Mouse (Mus musculus) midbrain, embryonic 11.5 days (tissue): ENCODE measurements around the gene Gm13279. TPM values are rescaled to one million over a fixed set of nuclear protein-coding genes. Genes with fewer than 3 reads are reported as not detected.
"Not testable (repeated sequence)": the region's sequence is repeated elsewhere in the genome, so short reads cannot be mapped to it uniquely, and the experiment has no call there.

Source experiments
- ATAC-seq: fragments of 200-750 bp; cut with Nextera tagmentation; 2 replicates; pipeline ENCODE4 v1.8.0; 2017; ENCODE audit warnings: moderate TSS enrichment, moderate library complexity; ENCODE audit not compliant: low FRiP score
- DNase-seq: peaks from one replicate; pipeline ENCODE4 v3.0.0; 2015; ENCODE audit warnings: low spot score; ENCODE audit errors: missing footprints
- H3K27ac ChIP-seq: fragments of 300-500 bp; sonication (generic); 2 replicates; pipeline ENCODE4 v1.5.1; 2014; ENCODE audit warnings: low read depth, low read length
- H3K27me3 ChIP-seq: fragments of 300-500 bp; sonication (generic); 2 replicates; pipeline ENCODE4 v1.6.1; 2014; ENCODE audit warnings: mild to moderate bottlenecking, low read length, moderate library complexity, mixed read lengths; ENCODE audit not compliant: control insufficient read depth, insufficient read depth
- H3K36me3 ChIP-seq: fragments of 300-500 bp; sonication (generic); 2 replicates; pipeline ENCODE4 v1.6.1; 2014; ENCODE audit warnings: mild to moderate bottlenecking, low read length, moderate library complexity, mixed read lengths; ENCODE audit not compliant: control insufficient read depth, insufficient read depth
- H3K4me1 ChIP-seq: fragments of 300-500 bp; sonication (generic); 2 replicates; pipeline ENCODE4 v1.6.1; 2014; ENCODE audit warnings: low read length; ENCODE audit not compliant: control insufficient read depth, insufficient read depth
- H3K4me2 ChIP-seq: fragments of 300-500 bp; sonication (generic); 2 replicates; pipeline ENCODE4 v1.6.1; 2014; ENCODE audit warnings: mild to moderate bottlenecking, moderate library complexity
- H3K4me3 ChIP-seq: fragments of 300-500 bp; sonication (generic); 2 replicates; pipeline ENCODE4 v1.5.1; 2014; ENCODE audit warnings: low read depth, low read length
- H3K9ac ChIP-seq: fragments of 300-500 bp; sonication (generic); 2 replicates; pipeline ENCODE4 v1.6.1; 2014; ENCODE audit warnings: low read length
- H3K9me3 ChIP-seq: fragments of 300-500 bp; sonication (generic); 2 replicates; pipeline ENCODE4 v1.6.1; 2016; ENCODE audit warnings: low read length; ENCODE audit not compliant: control insufficient read depth
- WGBS: fragments of 180-500 bp; shearing (Covaris S2); extraction: QIAGEN DNeasy Blood & Tissue Kit; methylation state at CpG from one replicate; pipeline ENCODE4 v1.1.7; 2014; 5-methylcytosine and 5-hydroxymethylcytosine counted together
- polyA plus RNA-seq: library from polyadenylated mRNA; unstranded; fragments of >200 nt; fragmentation: Nextera tagmentation; extraction: Ambion mirVana; gene quantifications from 2 replicates; pipeline ENCODE4 v1.2.1, GENCODE M21; 2014

Gm13279 gene
- polyA plus RNA-seq, 1 experiment from 2014 or later, result not detected

DNA sequence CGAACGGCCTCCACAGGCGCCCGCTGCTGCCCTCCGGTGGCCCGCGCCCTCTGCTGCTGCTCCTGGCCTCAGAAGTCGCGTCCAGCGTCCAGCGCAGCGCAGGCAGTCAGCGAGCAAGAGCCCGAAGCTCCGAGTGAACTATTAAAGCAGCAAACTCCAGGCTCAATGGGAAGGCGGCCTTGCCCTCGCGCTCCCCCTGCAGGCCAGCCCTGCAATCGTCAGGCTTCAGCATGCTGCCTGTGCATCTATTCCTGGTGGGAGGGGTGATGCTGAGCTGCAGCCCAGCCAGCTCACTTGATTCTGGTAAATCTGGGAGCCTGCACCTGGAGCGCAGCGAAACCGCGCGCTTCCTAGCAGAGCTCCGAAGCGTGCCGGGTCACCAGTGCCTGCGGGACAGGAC, 8.8 kb upstream of the Gm13279 start, which contains the start of gene Gm13277:
TSS of gene Gm13277 (plus strand) at position 231 of the 400 bp plus-strand sequence.
- 0% methylated on average over 1 of the region's 28 CpGs for WGBS
- ATAC-seq, DNase-seq, H3K27ac ChIP-seq, H3K27me3 ChIP-seq, H3K9me3 ChIP-seq, H3K4me1 ChIP-seq, H3K9ac ChIP-seq, H3K4me3 ChIP-seq, H3K4me2 ChIP-seq, H3K36me3 ChIP-seq: not testable (repeated sequence)

DNA sequence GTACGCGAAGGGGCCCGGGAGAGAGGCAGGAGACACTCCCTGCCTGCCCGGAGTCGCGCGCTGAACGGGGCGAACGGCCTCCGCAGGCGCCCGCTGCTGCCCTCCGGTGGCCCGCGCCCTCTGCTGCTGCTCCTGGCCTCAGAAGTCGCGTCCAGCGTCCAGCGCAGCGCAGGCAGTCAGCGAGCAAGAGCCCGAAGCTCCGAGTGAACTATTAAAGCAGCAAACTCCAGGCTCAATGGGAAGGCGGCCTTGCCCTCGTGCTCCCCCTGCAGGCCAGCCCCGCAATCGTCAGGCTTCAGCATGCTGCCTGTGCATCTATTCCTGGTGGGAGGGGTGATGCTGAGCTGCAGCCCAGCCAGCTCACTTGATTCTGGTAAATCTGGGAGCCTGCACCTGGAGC, 5.9 kb upstream of the Gm13279 start, which contains the start of gene Gm13278:
TSS of gene Gm13278 (plus strand) at position 301 of the 400 bp plus-strand sequence.
- H3K9ac ChIP-seq, H3K4me1 ChIP-seq, H3K36me3 ChIP-seq, H3K9me3 ChIP-seq, DNase-seq, H3K4me3 ChIP-seq, H3K4me2 ChIP-seq, H3K27me3 ChIP-seq, H3K27ac ChIP-seq, ATAC-seq: not testable (repeated sequence)
- no CpG with 5 or more reads among the region's 28 CpGs for WGBS

DNA sequence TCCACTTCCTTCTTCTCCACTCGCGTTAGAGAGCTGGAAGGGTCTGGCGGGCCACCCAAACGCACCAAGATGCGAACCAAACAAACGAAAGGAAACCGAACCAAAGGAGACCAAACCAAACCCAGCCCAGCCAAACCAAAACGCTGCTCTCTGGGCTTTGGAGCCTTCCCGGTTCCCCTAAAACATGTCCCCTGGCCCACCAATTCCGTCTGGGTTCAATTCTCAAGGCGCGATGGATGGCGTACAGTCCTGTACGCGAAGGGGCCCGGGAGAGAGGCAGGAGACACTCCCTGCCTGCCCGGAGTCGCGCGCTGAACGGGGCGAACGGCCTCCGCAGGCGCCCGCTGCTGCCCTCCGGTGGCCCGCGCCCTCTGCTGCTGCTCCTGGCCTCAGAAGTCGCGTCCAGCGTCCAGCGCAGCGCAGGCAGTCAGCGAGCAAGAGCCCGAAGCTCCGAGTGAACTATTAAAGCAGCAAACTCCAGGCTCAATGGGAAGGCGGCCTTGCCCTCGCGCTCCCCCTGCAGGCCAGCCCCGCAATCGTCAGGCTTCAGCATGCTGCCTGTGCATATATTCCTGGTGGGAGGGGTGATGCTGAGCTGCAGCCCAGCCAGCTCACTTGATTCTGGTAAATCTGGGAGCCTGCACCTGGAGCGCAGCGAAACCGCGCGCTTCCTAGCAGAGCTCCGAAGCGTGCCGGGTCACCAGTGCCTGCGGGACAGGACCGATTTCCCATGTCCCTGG, 3.1 kb upstream of the Gm13279 start, which contains the start of gene Gm13275:
TSS of gene Gm13275 (plus strand) at position 552 of the 740 bp plus-strand sequence.
- H3K9ac ChIP-seq, H3K4me1 ChIP-seq, H3K36me3 ChIP-seq, H3K4me3 ChIP-seq, ATAC-seq, H3K27me3 ChIP-seq, H3K4me2 ChIP-seq, H3K9me3 ChIP-seq, H3K27ac ChIP-seq, DNase-seq: not testable (repeated sequence)
- 0% methylated on average over 5 of the region's 52 CpGs for WGBS

DNA sequence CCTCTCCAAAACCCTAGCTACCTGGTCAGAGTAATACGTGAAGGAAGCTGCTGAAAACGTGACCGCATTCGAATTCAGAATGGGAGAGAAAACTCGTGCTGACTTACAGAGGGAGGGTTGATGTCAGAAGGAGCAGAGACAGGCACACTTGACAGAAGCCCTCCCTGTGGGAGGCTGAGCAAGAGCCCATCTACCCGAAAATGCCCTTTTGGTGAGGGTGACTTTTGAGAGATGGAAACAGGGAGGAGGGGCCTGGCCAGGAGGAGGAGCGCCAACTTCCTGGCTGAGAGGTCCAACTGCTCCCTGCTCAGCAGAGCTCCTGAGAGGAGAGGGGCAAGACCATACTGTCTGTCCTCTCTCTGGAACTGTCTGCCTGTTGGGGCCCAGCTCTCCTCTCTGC, 2.2 kb downstream of the Gm13279 start, which contains the start of gene Gm13285:
TSS of gene Gm13285 (plus strand) at position 301 of the 400 bp plus-strand sequence.
- not testable (repeated sequence) for DNase-seq, H3K4me2 ChIP-seq, ATAC-seq, H3K9me3 ChIP-seq, H3K4me3 ChIP-seq, H3K36me3 ChIP-seq, H3K4me1 ChIP-seq, H3K27me3 ChIP-seq, H3K27ac ChIP-seq, H3K9ac ChIP-seq
- 7% methylated on average over 3 of the region's 7 CpGs for WGBS

DNA sequence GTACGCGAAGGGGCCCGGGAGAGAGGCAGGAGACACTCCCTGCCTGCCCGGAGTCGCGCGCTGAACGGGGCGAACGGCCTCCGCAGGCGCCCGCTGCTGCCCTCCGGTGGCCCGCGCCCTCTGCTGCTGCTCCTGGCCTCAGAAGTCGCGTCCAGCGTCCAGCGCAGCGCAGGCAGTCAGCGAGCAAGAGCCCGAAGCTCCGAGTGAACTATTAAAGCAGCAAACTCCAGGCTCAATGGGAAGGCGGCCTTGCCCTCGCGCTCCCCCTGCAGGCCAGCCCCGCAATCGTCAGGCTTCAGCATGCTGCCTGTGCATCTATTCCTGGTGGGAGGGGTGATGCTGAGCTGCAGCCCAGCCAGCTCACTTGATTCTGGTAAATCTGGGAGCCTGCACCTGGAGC, 5.8 kb downstream of the Gm13279 start, which contains the start of gene Gm13287:
TSS of gene Gm13287 (plus strand) at position 301 of the 400 bp plus-strand sequence.
- not testable (repeated sequence) for H3K9me3 ChIP-seq, H3K9ac ChIP-seq, DNase-seq, ATAC-seq, H3K4me3 ChIP-seq, H3K4me1 ChIP-seq, H3K27ac ChIP-seq, H3K36me3 ChIP-seq, H3K27me3 ChIP-seq, H3K4me2 ChIP-seq
- no CpG with 5 or more reads among the region's 29 CpGs for WGBS

DNA sequence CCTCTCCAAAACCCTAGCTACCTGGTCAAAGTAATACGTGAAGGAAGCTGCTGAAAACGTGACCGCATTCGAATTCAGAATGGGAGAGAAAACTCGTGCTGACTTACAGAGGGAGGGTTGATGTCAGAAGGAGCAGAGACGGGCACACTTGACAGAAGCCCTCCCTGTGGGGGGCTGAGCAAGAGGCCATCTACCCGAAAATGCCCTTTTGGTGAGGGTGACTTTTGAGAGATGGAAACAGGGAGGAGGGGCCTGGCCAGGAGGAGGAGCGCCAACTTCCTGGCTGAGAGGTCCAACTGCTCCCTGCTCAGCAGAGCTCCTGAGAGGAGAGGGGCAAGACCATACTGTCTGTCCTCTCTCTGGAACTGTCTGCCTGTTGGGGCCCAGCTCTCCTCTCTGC, 8.0 kb downstream of the Gm13279 start, which contains the start of gene Gm13288:
TSS of gene Gm13288 (plus strand) at position 301 of the 400 bp plus-strand sequence.
- DNase-seq, result not testable (repeated sequence)

DNA sequence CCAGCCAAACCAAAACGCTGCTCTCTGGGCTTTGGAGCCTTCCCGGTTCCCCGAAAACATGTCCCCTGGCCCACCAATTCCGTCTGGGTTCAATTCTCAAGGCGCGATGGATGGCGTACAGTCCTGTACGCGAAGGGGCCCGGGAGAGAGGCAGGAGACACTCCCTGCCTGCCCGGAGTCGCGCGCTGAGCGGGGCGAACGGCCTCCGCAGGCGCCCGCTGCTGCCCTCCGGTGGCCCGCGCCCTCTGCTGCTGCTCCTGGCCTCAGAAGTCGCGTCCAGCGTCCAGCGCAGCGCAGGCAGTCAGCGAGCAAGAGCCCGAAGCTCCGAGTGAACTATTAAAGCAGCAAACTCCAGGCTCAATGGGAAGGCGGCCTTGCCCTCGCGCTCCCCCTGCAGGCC, 8.6 kb downstream of the Gm13279 start:
- WGBS, result 0% methylated on average over 11 of the region's 34 CpGs
- not testable (repeated sequence) for H3K4me3 ChIP-seq, H3K9ac ChIP-seq, H3K4me1 ChIP-seq, H3K9me3 ChIP-seq, H3K27ac ChIP-seq, ATAC-seq, H3K27me3 ChIP-seq, DNase-seq, H3K4me2 ChIP-seq, H3K36me3 ChIP-seq

More for the DNA sequence above, 8.0 kb downstream of the Gm13279 start, which contains the start of gene Gm13288:
- not testable (repeated sequence) for H3K4me1 ChIP-seq, H3K27me3 ChIP-seq, ATAC-seq, H3K4me2 ChIP-seq, H3K27ac ChIP-seq, H3K36me3 ChIP-seq, H3K4me3 ChIP-seq, H3K9ac ChIP-seq, H3K9me3 ChIP-seq
- WGBS, result no CpG with 5 or more reads among the region's 8 CpGs

DNA sequence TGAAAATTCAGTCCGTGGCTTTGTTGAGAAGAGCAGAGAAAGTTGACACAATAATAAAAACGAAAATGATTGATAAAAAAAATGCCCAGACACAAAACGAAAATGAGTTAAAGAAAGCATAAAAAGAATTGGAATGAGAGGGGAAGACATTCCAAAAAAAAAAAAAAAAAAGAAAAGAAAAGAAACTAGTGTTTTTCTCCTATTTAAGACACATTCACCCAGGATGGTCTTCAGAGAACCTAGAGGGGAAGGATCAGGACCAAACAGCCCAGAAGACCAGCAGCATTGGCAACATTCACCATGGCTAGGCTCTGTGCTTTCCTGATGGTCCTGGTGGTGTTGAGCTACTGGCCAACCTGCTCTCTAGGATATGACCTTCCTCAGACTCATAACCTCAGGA, 18.7 kb downstream of the Gm13279 start, which contains the start of gene Ifna7:
TSS of gene Ifna7 (plus strand) at position 301 of the 400 bp plus-strand sequence.
- no peaks in the 10 kb centered on the region for H3K27me3 ChIP-seq
- no peaks in the 10 kb centered on the region for H3K4me1 ChIP-seq
- no peaks in the 10 kb centered on the region for H3K9me3 ChIP-seq
- no peak within 1 kb of the TSS for H3K4me2 ChIP-seq
- no peak within 1 kb of the TSS for H3K4me3 ChIP-seq
- H3K36me3 ChIP-seq, result no peaks in the 10 kb centered on the region
- no peak within 1 kb of the TSS for H3K27ac ChIP-seq
- no peak within 1 kb of the TSS for H3K9ac ChIP-seq
- DNase-seq (no peak), ATAC-seq (no peak)
- 61% methylated on average over 3 of the region's 3 CpGs for WGBS

DNA sequence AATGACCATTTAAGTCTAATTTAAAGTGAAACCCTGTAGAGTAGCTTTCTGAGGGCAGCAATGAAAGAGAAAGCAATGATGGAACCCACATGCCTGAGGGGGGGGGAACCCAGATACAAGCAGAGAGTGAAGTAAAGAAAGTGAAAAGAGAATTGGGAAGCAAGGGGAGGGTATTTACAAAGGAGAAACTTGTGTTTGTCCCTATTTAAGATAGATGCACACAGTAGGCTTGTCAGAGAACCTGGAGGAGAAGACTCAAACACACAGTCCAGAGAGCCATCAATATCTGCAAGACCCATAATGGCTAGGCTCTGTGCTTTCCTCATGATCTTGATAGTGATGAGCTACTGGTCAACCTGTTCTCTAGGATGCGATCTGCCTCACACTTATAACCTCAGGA, 22.5 kb downstream of the Gm13279 start, which contains the start of gene Ifna11:
TSS of gene Ifna11 (plus strand) at position 301 of the 400 bp plus-strand sequence.
- no peak within 1 kb of the TSS for H3K27ac ChIP-seq

More for the DNA sequence above, 22.5 kb downstream of the Gm13279 start, which contains the start of gene Ifna11:
- Histone ChIP-seq H3K36me3 (no peaks in the 10 kb centered on the region), H3K9me3 (no peaks in the 10 kb centered on the region), H3K4me1 (no peaks in the 10 kb centered on the region), H3K4me2 (no peak within 1 kb of the TSS), H3K4me3 (no peak within 1 kb of the TSS), H3K9ac (no peak within 1 kb of the TSS), H3K27me3 (no peaks in the 10 kb centered on the region)
- 78% methylated on average over 1 of the region's 1 CpGs for WGBS
- DNase-seq (no peak), ATAC-seq (no peak)
